Mouse (Mus musculus): ENCODE data around the gene Nicn1. TPM values are rescaled to one million over a fixed set of nuclear protein-coding genes. Genes with fewer than 3 reads are reported as not detected.

Gene Nicn1
- 32.5 and 37.2 TPM in 2 replicates for polyA plus RNA-seq (2015; fragmentation: Nextera tagmentation; extraction: Ambion mirVana)

DNA sequence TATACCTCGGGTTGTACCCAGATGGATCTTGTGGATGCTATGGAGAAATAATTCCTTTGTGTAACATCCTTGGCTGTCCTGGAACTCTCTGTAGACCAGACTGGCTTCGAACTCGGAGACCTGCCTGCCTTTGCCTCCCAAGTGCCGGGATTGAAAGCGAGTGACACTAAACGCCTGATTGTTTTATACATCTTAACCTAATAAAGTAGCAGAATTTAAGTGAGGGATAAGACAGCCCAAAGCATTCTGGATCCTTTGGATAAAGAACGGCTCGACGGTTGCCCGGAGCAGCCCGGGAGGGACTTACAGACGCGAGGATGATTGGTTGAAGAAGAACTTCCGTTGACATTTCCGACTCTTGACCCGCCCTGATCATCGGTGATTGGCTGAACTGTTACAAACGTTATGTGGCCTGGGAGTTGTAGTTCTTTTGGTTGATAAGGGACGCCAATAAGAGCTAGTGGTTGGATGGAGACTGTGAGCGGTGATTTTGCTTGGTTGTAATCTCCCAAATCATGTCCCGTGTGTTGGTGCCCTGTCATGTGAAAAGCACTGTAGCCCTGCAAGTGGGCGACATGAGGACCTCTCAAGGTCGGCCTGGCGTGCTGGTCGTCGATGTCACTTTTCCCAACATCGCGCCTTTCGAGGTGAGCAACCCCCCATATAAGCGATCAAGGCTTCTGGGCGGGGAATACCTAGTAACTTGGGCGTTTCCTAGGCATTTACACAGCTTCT lies at the start of gene Nicn1:
Gene Nicn1, plus strand, starts transcription at position 414 of the 735 bp plus-strand sequence.
- Histone ChIP-seq H3K27ac (peak within 1 kb of the TSS; percentile 70), H3K4me3 (peak within 1 kb of the TSS; percentile 57), H3K4me2 (peak within 1 kb of the TSS; percentile 69), H3K36me3 (no peaks in the 10 kb centered on the region), H3K4me1 (peaks cover 7% of the 10 kb centered on the region), H3K27me3 (no peaks in the 10 kb centered on the region), H3K9ac (peak within 1 kb of the TSS; percentile 58), H3K9me3 (no peaks in the 10 kb centered on the region)
- under 1% methylated on average over 32 of the region's 32 CpGs for WGBS
- peak; percentile 98 for ATAC-seq (ENCODE audit: borderline replicate concordance, extremely low read depth, low FRiP score, low TSS enrichment)

DNA sequence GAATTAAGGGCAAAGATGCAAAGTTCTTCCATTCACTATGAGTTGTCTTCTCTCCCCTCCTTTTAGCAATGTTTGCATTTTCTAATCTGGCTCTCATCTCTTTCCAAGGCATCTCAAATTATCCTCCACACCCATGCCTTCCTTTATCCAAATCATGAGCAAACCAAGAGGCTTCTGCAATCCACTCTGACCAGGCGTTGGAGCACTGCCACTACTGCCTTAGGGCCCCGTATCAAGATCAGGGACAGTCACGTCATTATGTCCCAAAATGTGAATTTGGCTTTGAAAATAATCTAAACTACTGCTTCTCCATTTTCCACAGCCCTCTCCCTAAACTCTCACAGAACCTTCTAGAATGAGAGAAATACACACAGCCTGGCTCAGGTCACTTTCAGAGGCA lies 45.7 kb upstream of the Nicn1 start:
- ATAC-seq (ENCODE audit: borderline replicate concordance, extremely low read depth, low FRiP score, low TSS enrichment): no peak
- peaks cover 26% of the 10 kb centered on the region for H3K36me3 ChIP-seq
- H3K4me3 ChIP-seq: no peak overlapping the region
- 0 out of 2 replicates have a peak, but pooled peaks cover 3% of the 10 kb centered on the region for H3K4me1 ChIP-seq
- H3K27me3 ChIP-seq: no peaks in the 10 kb centered on the region
- no peak overlapping the region for H3K4me2 ChIP-seq
- H3K9ac ChIP-seq: no peak overlapping the region
- H3K9me3 ChIP-seq: no peaks in the 10 kb centered on the region
- no peak overlapping the region for H3K27ac ChIP-seq
- 73% methylated on average over 3 of the region's 3 CpGs for WGBS

DNA sequence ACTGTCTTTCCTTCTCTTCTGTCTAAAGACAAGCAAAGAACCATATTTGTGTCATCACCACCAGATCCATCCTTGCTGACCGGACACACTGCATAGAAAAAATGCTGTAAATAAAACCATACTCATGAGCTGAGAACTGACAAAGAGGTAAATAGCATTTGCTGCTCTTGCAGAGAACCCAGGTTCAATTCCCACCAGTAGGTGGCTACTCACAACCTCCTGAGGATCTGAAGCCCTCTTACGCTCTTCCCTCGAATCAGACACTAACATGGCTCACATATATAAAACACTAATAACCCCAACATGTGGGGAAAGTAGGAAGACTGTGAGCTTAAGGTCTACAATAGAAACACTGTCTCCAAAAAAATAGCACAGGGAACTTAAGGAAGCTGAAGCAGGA lies 45.2 kb upstream of the Nicn1 start:
- Histone ChIP-seq H3K27me3 (no peaks in the 10 kb centered on the region), H3K9ac (no peak overlapping the region), H3K4me1 (0 out of 2 replicates have a peak, but pooled peaks cover 3% of the 10 kb centered on the region), H3K4me2 (no peak overlapping the region), H3K4me3 (no peak overlapping the region), H3K36me3 (peaks cover 26% of the 10 kb centered on the region), H3K27ac (no peak overlapping the region), H3K9me3 (no peaks in the 10 kb centered on the region)
- 55% methylated on average over 3 of the region's 3 CpGs for WGBS
- ATAC-seq (ENCODE audit: borderline replicate concordance, extremely low read depth, low FRiP score, low TSS enrichment): no peak

DNA sequence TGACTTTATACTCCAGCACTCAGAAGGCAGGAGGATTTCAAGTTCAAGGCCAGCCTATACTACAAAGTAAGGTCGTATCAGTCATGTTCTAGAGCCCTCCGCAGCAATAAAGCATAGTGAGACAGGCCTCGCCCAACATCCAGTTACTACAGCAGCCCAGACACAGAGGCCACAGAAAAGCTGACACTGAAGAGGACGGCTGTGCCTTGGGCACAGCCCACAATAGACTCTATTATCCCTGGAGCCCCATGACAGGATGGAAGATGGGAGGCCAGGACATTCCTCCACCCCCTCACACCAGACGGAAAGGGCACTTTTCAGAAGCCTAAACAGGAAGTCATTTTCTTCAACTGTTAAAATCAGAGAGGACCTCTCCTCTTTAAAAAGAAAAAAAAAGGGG lies 41.3 kb upstream of the Nicn1 start:
- peaks cover 39% of the 10 kb centered on the region for H3K36me3 ChIP-seq
- no peak for ATAC-seq (ENCODE audit: borderline replicate concordance, extremely low read depth, low FRiP score, low TSS enrichment)

DNA sequence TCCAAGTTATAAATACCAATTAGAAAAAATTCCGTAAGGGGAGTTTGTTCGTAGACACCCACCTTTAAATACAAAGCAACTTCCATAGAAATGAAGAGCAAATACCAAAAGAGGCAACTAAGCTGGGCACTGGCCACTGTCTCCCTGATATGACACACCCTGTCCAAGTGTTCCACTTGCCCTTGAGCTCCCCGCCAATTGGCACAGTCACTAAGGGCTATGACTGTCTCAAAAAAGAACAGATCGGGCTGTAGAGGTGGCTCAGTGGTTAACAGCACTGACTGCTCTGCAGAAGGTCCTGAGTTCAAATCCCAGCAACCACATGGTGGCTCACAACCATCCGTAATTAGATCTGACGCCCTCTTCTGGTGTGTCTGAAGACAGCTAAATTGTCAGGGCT lies 38.4 kb upstream of the Nicn1 start:
- peaks cover 25% of the 10 kb centered on the region for H3K36me3 ChIP-seq

More for the DNA sequence above, 41.3 kb upstream of the Nicn1 start:
- H3K4me1 ChIP-seq: 0 out of 2 replicates have a peak, but pooled peaks cover 3% of the 10 kb centered on the region
- H3K9me3 ChIP-seq: no peaks in the 10 kb centered on the region
- no peak overlapping the region for H3K4me2 ChIP-seq
- 64% methylated on average over 5 of the region's 5 CpGs for WGBS
- no peak overlapping the region for H3K4me3 ChIP-seq
- no peaks in the 10 kb centered on the region for H3K27me3 ChIP-seq
- H3K27ac ChIP-seq: no peak overlapping the region
- no peak overlapping the region for H3K9ac ChIP-seq

DNA sequence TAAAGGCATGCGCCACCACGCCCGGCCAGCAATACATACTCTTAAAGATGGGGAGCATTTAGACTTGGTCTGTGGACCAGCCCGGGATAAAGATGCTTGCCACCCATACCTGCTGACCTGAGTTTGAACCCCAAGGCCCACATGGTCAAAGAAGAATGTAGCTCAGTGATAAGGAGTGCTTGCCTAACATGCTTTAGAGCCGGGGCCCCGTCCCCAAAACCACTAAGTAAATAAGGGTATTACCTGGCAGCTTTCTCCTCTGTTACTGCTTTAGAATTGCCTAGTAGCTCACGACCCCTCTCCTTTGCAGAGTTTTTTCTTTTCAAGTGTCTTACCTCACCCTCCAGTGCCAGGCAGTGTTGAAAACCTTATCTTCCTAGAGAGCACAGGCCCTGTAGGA lies 37.5 kb upstream of the Nicn1 start:
- Histone ChIP-seq H3K27me3 (no peaks in the 10 kb centered on the region), H3K36me3 (peaks cover 28% of the 10 kb centered on the region), H3K4me3 (no peak overlapping the region), H3K9ac (no peak overlapping the region), H3K4me1 (0 out of 2 replicates have a peak, but pooled peaks cover 3% of the 10 kb centered on the region), H3K27ac (no peak overlapping the region), H3K4me2 (no peak overlapping the region), H3K9me3 (no peaks in the 10 kb centered on the region)
- WGBS: 64% methylated on average over 7 of the region's 7 CpGs
- peak; percentile 39; the same call in 1 of the 2 replicates for ATAC-seq (ENCODE audit: borderline replicate concordance, extremely low read depth, low FRiP score, low TSS enrichment)

More for the DNA sequence above, 38.4 kb upstream of the Nicn1 start:
- Histone ChIP-seq H3K27ac (no peak overlapping the region), H3K27me3 (no peaks in the 10 kb centered on the region), H3K9me3 (no peaks in the 10 kb centered on the region), H3K4me1 (0 out of 2 replicates have a peak, but pooled peaks cover 3% of the 10 kb centered on the region), H3K9ac (no peak overlapping the region), H3K4me2 (no peak overlapping the region), H3K4me3 (no peak overlapping the region)
- 87% methylated on average over 6 of the region's 6 CpGs for WGBS
- ATAC-seq (ENCODE audit: borderline replicate concordance, extremely low read depth, low FRiP score, low TSS enrichment): no peak

DNA sequence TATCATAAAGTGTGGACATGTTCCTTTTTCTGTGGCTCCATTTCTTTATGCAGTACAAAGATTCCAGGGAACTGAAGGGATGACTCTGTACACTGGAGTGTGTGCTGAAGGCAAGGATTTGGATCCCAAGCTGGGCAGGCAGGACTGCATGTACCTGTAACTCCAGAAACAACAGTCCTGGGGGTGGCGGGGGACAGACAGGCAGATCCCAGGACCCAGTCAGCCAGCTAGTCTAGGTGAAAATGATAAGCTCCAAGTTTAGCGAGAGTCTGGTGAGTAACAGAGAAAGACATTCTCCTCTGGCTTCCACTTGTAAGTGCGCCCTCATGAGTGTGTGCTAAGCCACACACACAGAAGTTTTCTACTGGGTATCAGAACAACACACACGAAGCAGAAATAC lies 29.7 kb upstream of the Nicn1 start:
- Histone ChIP-seq H3K9me3 (no peaks in the 10 kb centered on the region), H3K4me2 (no peak overlapping the region), H3K4me1 (peaks cover 30% of the 10 kb centered on the region), H3K27me3 (no peaks in the 10 kb centered on the region), H3K27ac (no peak overlapping the region), H3K36me3 (0 out of 2 replicates have a peak, but pooled peaks cover 3% of the 10 kb centered on the region), H3K4me3 (no peak overlapping the region), H3K9ac (no peak overlapping the region)
- WGBS: 69% methylated on average over 4 of the region's 4 CpGs
- no peak for ATAC-seq (ENCODE audit: borderline replicate concordance, extremely low read depth, low FRiP score, low TSS enrichment)

DNA sequence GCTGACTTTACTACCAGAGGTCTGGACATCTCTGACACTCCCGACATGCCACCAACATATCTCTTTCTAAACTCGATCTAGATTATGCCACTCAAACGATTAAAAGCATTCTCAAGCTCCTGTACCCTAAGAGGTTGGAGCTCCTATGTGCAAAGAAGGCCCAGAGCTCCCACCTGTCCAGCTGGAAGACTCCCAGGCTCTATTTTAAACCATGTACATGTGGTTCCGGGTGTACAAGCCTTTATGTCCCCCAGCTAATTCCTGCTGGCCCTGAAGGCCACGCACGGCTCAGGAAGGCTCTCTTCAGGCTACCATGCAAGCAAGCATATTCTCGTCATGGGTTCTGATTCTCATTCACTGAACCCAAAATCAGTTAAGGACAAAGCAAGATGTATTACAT lies 28.4 kb upstream of the Nicn1 start:
- H3K27me3 ChIP-seq: no peaks in the 10 kb centered on the region
- H3K4me3 ChIP-seq: peak overlapping the region; percentile 97
- 0 out of 2 replicates have a peak, but pooled peaks cover 3% of the 10 kb centered on the region for H3K36me3 ChIP-seq
- no peaks in the 10 kb centered on the region for H3K9me3 ChIP-seq
- no peak overlapping the region for H3K27ac ChIP-seq
- H3K9ac ChIP-seq: peak overlapping the region; percentile 31
- H3K4me1 ChIP-seq: peaks cover 41% of the 10 kb centered on the region
- ATAC-seq (ENCODE audit: borderline replicate concordance, extremely low read depth, low FRiP score, low TSS enrichment): no peak
- 59% methylated on average over 7 of the region's 7 CpGs for whole genome bisulfite sequencing
- H3K4me2 ChIP-seq: peak overlapping the region; percentile 85

DNA sequence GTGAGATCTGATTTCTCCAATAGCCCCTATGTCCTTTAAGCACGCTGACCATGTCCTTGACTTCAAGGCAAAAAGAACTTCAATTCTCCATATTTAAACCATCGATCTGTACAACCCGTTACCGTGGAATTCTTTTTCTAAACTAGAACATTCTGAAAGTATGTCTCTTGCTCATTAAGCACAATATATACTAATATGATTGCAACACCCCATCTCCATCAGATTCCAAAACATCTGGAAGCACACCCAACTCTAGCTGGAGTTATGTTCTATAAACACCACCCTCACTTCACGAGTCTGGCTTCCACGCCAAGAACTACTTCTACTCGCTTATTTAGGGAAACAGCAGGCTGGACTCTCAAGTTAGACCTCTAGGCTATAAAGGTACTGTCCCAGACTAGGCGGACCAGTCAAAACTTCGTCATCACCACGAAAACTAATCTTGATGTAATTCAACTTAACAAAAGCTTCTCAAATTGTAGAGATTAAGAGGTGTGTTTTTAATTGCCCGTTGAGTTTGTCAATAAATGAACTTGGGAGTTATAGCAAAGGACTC lies 27.7 kb upstream of the Nicn1 start:
- 26% methylated on average over 11 of the region's 11 CpGs for WGBS
- Histone ChIP-seq H3K27ac (peak overlapping the region; percentile 97), H3K4me3 (peak overlapping the region; percentile 97)

DNA sequence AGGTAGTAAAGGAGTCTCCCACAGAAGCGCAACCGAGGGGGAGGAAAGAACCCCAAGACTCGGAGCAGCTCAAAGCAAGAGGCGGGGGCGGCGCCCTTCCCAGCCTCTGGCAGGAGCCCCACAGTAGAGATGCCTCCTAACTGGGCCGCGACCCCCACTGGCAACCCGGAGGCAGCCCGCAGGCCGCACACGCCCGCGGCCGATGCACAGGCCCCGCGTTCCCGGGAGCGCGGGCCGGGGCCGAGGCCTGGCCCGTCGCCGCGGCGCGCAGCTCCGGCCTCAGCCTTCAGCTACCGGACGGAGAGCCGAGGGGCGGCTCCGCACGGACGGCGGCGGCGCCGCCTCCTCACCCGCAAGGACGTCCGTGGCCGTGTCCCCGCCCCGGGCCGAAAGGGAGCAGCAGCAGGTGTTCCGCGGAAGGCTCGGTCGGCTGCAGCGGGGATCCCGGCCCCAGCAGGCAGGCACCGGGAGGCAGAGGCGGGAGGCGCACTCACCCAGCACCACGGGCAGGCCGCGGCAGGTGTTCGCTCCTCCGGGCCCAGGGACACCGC lies 27.0 kb upstream of the Nicn1 start:
- Histone ChIP-seq H3K27me3 (no peaks in the 10 kb centered on the region), H3K36me3 (no peaks in the 10 kb centered on the region), H3K9me3 (no peaks in the 10 kb centered on the region), H3K27ac (peak overlapping the region; percentile 97), H3K4me3 (peak overlapping the region; percentile 97), H3K4me2 (peak overlapping the region; percentile 85), H3K9ac (peak overlapping the region; percentile 87), H3K4me1 (peaks cover 46% of the 10 kb centered on the region)
- under 1% methylated on average over 54 of the region's 62 CpGs for WGBS
- peak; percentile 44 for ATAC-seq (ENCODE audit: borderline replicate concordance, extremely low read depth, low FRiP score, low TSS enrichment)

More for the DNA sequence above, 27.7 kb upstream of the Nicn1 start:
- H3K9me3 ChIP-seq: no peaks in the 10 kb centered on the region
- peak overlapping the region; percentile 87 for H3K9ac ChIP-seq
- 0 out of 2 replicates have a peak, but pooled peaks cover under 1% of the 10 kb centered on the region for H3K36me3 ChIP-seq
- peaks cover 44% of the 10 kb centered on the region for H3K4me1 ChIP-seq
- H3K27me3 ChIP-seq: no peaks in the 10 kb centered on the region
- ATAC-seq (ENCODE audit: borderline replicate concordance, extremely low read depth, low FRiP score, low TSS enrichment): no peak
- peak overlapping the region; percentile 85 for H3K4me2 ChIP-seq

DNA sequence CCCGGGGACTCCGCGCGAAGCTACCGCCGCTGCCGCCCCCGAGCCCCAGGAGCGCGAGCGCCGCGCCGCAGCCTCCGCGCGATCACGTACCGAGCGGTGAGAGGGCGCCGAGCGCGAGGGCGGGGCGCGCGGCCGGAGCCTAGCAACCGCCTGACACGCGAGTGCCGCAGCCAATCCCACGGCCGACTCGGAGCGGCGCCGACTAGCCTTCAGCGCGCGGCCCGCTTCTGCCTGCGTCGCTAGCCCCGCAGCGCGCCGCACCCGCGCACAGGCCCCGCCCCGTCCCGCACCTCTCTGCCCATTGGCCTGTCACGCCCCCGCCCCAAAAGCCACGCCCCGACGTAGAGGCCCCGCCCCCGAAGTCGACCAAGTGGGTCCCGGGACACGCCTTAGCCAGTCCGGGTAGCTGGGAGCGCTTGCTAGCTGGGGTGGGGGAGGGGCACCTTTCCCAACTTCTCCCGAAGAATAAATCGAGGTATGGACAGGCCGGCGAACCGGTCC lies 26.5 kb upstream of the Nicn1 start, which contains the start of gene Dag1:
Gene Dag1, minus strand, starts transcription at position 269 of the 501 bp plus-strand sequence.
- peaks cover 46% of the 10 kb centered on the region for H3K4me1 ChIP-seq
- peak within 1 kb of the TSS; percentile 87 for H3K9ac ChIP-seq
- ATAC-seq (ENCODE audit: borderline replicate concordance, extremely low read depth, low FRiP score, low TSS enrichment): peak; percentile 98
- peak within 1 kb of the TSS; percentile 85 for H3K4me2 ChIP-seq
- H3K27me3 ChIP-seq: no peaks in the 10 kb centered on the region
- no peaks in the 10 kb centered on the region for H3K36me3 ChIP-seq
- H3K4me3 ChIP-seq: peak within 1 kb of the TSS; percentile 97
- peak within 1 kb of the TSS; percentile 97 for H3K27ac ChIP-seq
- H3K9me3 ChIP-seq: no peaks in the 10 kb centered on the region
- WGBS: under 1% methylated on average over 71 of the region's 71 CpGs

All from lung, embryonic 15.5 days (tissue).